Mouse (Mus musculus) liver, embryonic 14.5 days (tissue): ENCODE measurements around the gene Rreb1. TPM values are rescaled to one million over a fixed set of nuclear protein-coding genes. Genes with fewer than 3 reads are reported as not detected.
A peak's percentile ranks its signal among the peaks of the same experiment; 100 is the strongest.

ENCODE experiments used
- ATAC-seq: fragments of 200-750 bp; cut with Nextera tagmentation; 2 replicates; pipeline ENCODE4 v1.8.0; 2017; ENCODE audit warnings: moderate number of reproducible peaks, mild to moderate bottlenecking, moderate library complexity; ENCODE audit not compliant: insufficient read depth
- DNase-seq, 3 experiments: peaks; one replicate each; pipeline ENCODE4 v3.0.0-alpha.2; 2012 to 2013; ENCODE audit warnings: low read depth in 3 of 3, low spot score in 3 of 3
- H3K27ac ChIP-seq: fragments of 300-500 bp; sonication (generic); 2 replicates; pipeline ENCODE4 v1.5.1; 2014; ENCODE audit warnings: moderate library complexity, mild to moderate bottlenecking, control low read depth, inconsistent platforms
- H3K27me3 ChIP-seq: fragments of 300-500 bp; sonication (generic); 2 replicates; pipeline ENCODE4 v1.6.1; 2014; ENCODE audit warnings: mild to moderate bottlenecking, low read length, moderate library complexity; ENCODE audit not compliant: control insufficient read depth, insufficient read depth
- H3K36me3 ChIP-seq: fragments of 300-500 bp; sonication (generic); replicated peaks from 2 replicates; pipeline ENCODE4 v1.6.1; 2014; ENCODE audit warnings: low read depth; ENCODE audit not compliant: control insufficient read depth, insufficient read depth
- H3K4me1 ChIP-seq, 2 experiments: fragments of 200-500 bp in 1 of 2; fragments of 300-500 bp in 1 of 2; sonication (generic) in 1 of 2; replicated peaks; 2 replicates each; pipeline ENCODE4 v1.6.1; 2012 to 2014; ENCODE audit warnings: antibody characterized with exemption in 1 of 2, inconsistent platforms in 1 of 2, low read length in 1 of 2; ENCODE audit not compliant: control insufficient read depth in 2 of 2, insufficient read depth in 2 of 2
- H3K4me2 ChIP-seq: fragments of 300-500 bp; sonication (generic); 2 replicates; pipeline ENCODE4 v1.6.1; 2014; ENCODE audit warnings: low read depth, mild to moderate bottlenecking, control low read depth, moderate library complexity
- H3K4me3 ChIP-seq, 2 experiments: fragments of 200-500 bp in 1 of 2; fragments of 300-500 bp in 1 of 2; sonication (generic) in 1 of 2; 2 replicates each; pipeline ENCODE4 v1.5.1; 2012 to 2014; ENCODE audit warnings: low read depth in 2 of 2, low read length in 2 of 2, mild to moderate bottlenecking in 2 of 2, control low read depth in 1 of 2, inconsistent platforms in 1 of 2, moderate library complexity in 1 of 2; ENCODE audit not compliant: insufficient read depth in 1 of 2
- H3K9ac ChIP-seq: fragments of 300-500 bp; sonication (generic); replicated peaks from 2 replicates; pipeline ENCODE4 v1.6.1; 2014; ENCODE audit warnings: mild to moderate bottlenecking, control low read depth, moderate library complexity
- H3K9me3 ChIP-seq: fragments of 300-500 bp; sonication (generic); 2 replicates; pipeline ENCODE4 v1.6.1; 2016; ENCODE audit warnings: low read length, mixed read lengths; ENCODE audit not compliant: control insufficient read depth
- CTCF ChIP-seq: IDR thresholded peaks from 2 replicates; pipeline ENCODE4 v1.5.1; 2016; ENCODE audit warnings: antibody characterized with exemption, low read depth, control low read depth
- EP300 ChIP-seq: IDR thresholded peaks from 2 replicates; pipeline ENCODE4 v1.6.1; 2016; ENCODE audit warnings: antibody characterized with exemption, low read depth
- WGBS: fragments of 180-500 bp; shearing (Covaris S2); extraction: QIAGEN DNeasy Blood & Tissue Kit; methylation state at CpG from one replicate; pipeline ENCODE4 v1.1.7; 2014; ENCODE audit not compliant: insufficient replicate concordance; 5-methylcytosine and 5-hydroxymethylcytosine counted together
- polyA plus RNA-seq, 2 experiments: library from polyadenylated mRNA; depleted of rRNA in 1 of 2; stranded (reverse) in 1 of 2; unstranded in 1 of 2; fragments of >200 nt; fragmentation: Nextera tagmentation in 1 of 2; extraction: Ambion mirVana in 1 of 2; gene quantifications; 2 replicates each; pipeline versions ENCODE4 v1.2.1 to v1.2.3; 2012 to 2014

Gene Rreb1
- polyA plus RNA-seq, 2 experiments, result 5.4 TPM

- no peaks in the 10 kb centered on the region for H3K9me3 ChIP-seq
- DNase-seq (no peak), ATAC-seq (no peak)
- no peak overlapping the region for H3K9ac ChIP-seq
- no peak overlapping the region for H3K4me3 ChIP-seq
- 87% methylated on average over 10 of the region's 10 CpGs for WGBS
- TF ChIP-seq EP300 (no peak), CTCF (no peak)
- no peak overlapping the region for H3K4me2 ChIP-seq
- H3K27ac ChIP-seq, result no peak overlapping the region
- H3K36me3 ChIP-seq, result peaks cover 84% of the 10 kb centered on the region
- no peaks in the 10 kb centered on the region for H3K27me3 ChIP-seq
- no peaks in the 10 kb centered on the region for H3K4me1 ChIP-seq
Measured at GRCm38 (mm10) chr13:37980346-37980745, 202.1 kb downstream of the Rreb1 start.

- no peaks in the 10 kb centered on the region for H3K4me1 ChIP-seq
- no peak overlapping the region for H3K27ac ChIP-seq
- no peak overlapping the region for H3K4me3 ChIP-seq
- DNase-seq (no peak), ATAC-seq (no peak)
- WGBS, result 82% methylated on average over 5 of the region's 5 CpGs
- H3K27me3 ChIP-seq, result no peaks in the 10 kb centered on the region
- H3K9ac ChIP-seq, result no peak overlapping the region
- peaks cover 87% of the 10 kb centered on the region for H3K36me3 ChIP-seq
- TF ChIP-seq CTCF (no peak), EP300 (no peak)
- no peaks in the 10 kb centered on the region for H3K9me3 ChIP-seq
- no peak overlapping the region for H3K4me2 ChIP-seq
Measured at GRCm38 (mm10) chr13:37981063-37981462, 202.9 kb downstream of the Rreb1 start.

GRCm38 (mm10) chr13:37986166-37986565 is 208.0 kb downstream of the Rreb1 start:
- no peak overlapping the region for H3K4me3 ChIP-seq
- H3K4me2 ChIP-seq, result no peak overlapping the region
- H3K9me3 ChIP-seq, result no peaks in the 10 kb centered on the region
- no peak overlapping the region for H3K9ac ChIP-seq
- H3K36me3 ChIP-seq, result peaks cover 94% of the 10 kb centered on the region
- TF ChIP-seq EP300, result no peak
- TF ChIP-seq CTCF, result no peak
- H3K27ac ChIP-seq, result no peak overlapping the region
- WGBS, result 88% methylated on average over 10 of the region's 10 CpGs
- H3K4me1 ChIP-seq, result peaks cover 0 to 2% of the 10 kb centered on the region in 2 experiments; a peak in 1 of 4 replicates
- H3K27me3 ChIP-seq, result no peaks in the 10 kb centered on the region
- ATAC-seq (no peak), DNase-seq (no peak)

GRCm38 (mm10) chr13:37989701-37990100 is 211.5 kb downstream of the Rreb1 start:
- Histone ChIP-seq H3K9me3 (no peaks in the 10 kb centered on the region), H3K4me3 (no peak overlapping the region), H3K4me2 (no peak overlapping the region), H3K27ac (no peak overlapping the region), H3K36me3 (peaks cover 69% of the 10 kb centered on the region), H3K27me3 (no peaks in the 10 kb centered on the region), H3K4me1 (peaks cover 4 to 12% of the 10 kb centered on the region in 2 experiments), H3K9ac (no peak overlapping the region)
- no peak for DNase-seq
- WGBS, result 83% methylated on average over 8 of the region's 8 CpGs
- no peak for ATAC-seq
- no peak for TF ChIP-seq CTCF
- no peak for TF ChIP-seq EP300

- peak overlapping the region; percentile 75 to 93 for H3K4me3 ChIP-seq
- no peaks in the 10 kb centered on the region for H3K9me3 ChIP-seq
- TF ChIP-seq EP300 (no peak), CTCF (no peak)
- H3K36me3 ChIP-seq, result peaks cover 40% of the 10 kb centered on the region
- no peak for DNase-seq
- H3K4me1 ChIP-seq, result peaks cover 5 to 15% of the 10 kb centered on the region in 2 experiments
- peak overlapping the region; percentile 70 for H3K27ac ChIP-seq
- peak overlapping the region; percentile 93 for H3K9ac ChIP-seq
- no peak for ATAC-seq
- peak overlapping the region; percentile 69 for H3K4me2 ChIP-seq
- no peaks in the 10 kb centered on the region for H3K27me3 ChIP-seq
- WGBS, result 7% methylated on average over 10 of the region's 10 CpGs
Measured at GRCm38 (mm10) chr13:37992638-37993371, 214.6 kb downstream of the Rreb1 start.
